Mouse (Mus musculus): ENCODE results near the gene Jph3.

The Jph3 gene

GRCm38 (mm10) chr8:121786542-121786941 lies 57.1 kb downstream of the Jph3 start:
- DNase-seq (ENCODE audit: low spot score) = no peak

- no peak for DNase-seq (ENCODE audit: low spot score)
These were observed 59.4 kb downstream of the Jph3 start for GRCm38 (mm10) chr8:121788786-121789185.

GRCm38 (mm10) chr8:121792159-121792558 lies 62.7 kb downstream of the Jph3 start:
- no peak for DNase-seq (ENCODE audit: low spot score)

- no peak for DNase-seq (ENCODE audit: low spot score)
These were observed 63.2 kb downstream of the Jph3 start for GRCm38 (mm10) chr8:121792627-121793026.

GRCm38 (mm10) chr8:121794151-121794550 lies 64.7 kb downstream of the Jph3 start:
- DNase-seq (ENCODE audit: low spot score) = no peak

- DNase-seq (ENCODE audit: low spot score) = no peak
These were observed 66.0 kb downstream of the Jph3 start for GRCm38 (mm10) chr8:121795461-121795860.

GRCm38 (mm10) chr8:121796406-121796805 lies 67.0 kb downstream of the Jph3 start:
- DNase-seq (ENCODE audit: low spot score) = no peak

- DNase-seq (ENCODE audit: low spot score) = no peak
These were observed 69.0 kb downstream of the Jph3 start for GRCm38 (mm10) chr8:121798401-121798800.

- no peak for DNase-seq (ENCODE audit: low spot score)
These were observed 75.4 kb downstream of the Jph3 start for GRCm38 (mm10) chr8:121804829-121805228.

- DNase-seq (ENCODE audit: low spot score) = no peak
These were observed 76.7 kb downstream of the Jph3 start for GRCm38 (mm10) chr8:121806126-121806525.

- DNase-seq (ENCODE audit: low spot score) = no peak
These were observed 78.6 kb downstream of the Jph3 start for GRCm38 (mm10) chr8:121808032-121808431.

GRCm38 (mm10) chr8:121809524-121810155 lies 80.2 kb downstream of the Jph3 start:
- DNase-seq (ENCODE audit: low spot score) = no peak

- DNase-seq (ENCODE audit: low spot score) = no peak
These were observed 82.1 kb downstream of the Jph3 start for GRCm38 (mm10) chr8:121811502-121811901.

GRCm38 (mm10) chr8:121811931-121812570 lies 82.6 kb downstream of the Jph3 start:
- no peak for DNase-seq (ENCODE audit: low spot score)

GRCm38 (mm10) chr8:121818226-121818625 lies 88.8 kb downstream of the Jph3 start:
- DNase-seq (ENCODE audit: low spot score) = no peak

GRCm38 (mm10) chr8:121820840-121821239 lies 91.4 kb downstream of the Jph3 start:
- DNase-seq (ENCODE audit: low spot score) = no peak

GRCm38 (mm10) chr8:121821320-121821719 lies 91.9 kb downstream of the Jph3 start:
- DNase-seq (ENCODE audit: low spot score) = no peak

- DNase-seq (ENCODE audit: low spot score) = no peak
These were observed 92.3 kb downstream of the Jph3 start for GRCm38 (mm10) chr8:121821770-121822169.

GRCm38 (mm10) chr8:121827726-121828125 lies 98.3 kb downstream of the Jph3 start:
- no peak for DNase-seq (ENCODE audit: low spot score)

GRCm38 (mm10) chr8:121828376-121829023 lies 99.1 kb downstream of the Jph3 start:
- DNase-seq (ENCODE audit: low spot score) = no peak

- DNase-seq (ENCODE audit: low spot score) = peak; percentile 83
These were observed 99.8 kb downstream of the Jph3 start, which contains the start of gene Klhdc4 for GRCm38 (mm10) chr8:121829048-121829776. Gene Klhdc4, minus strand, starts transcription at chr8:121829569.

GRCm38 (mm10) chr8:121829777-121830362 lies 100.4 kb downstream of the Jph3 start:
- DNase-seq (ENCODE audit: low spot score) = no peak

All from ovary, postnatal 14 days (tissue).